Mouse (Mus musculus) c-Kit-positive CD71-positive TER-119-positive erythroid progenitor cells, embryonic 14.5 days (primary cell): ENCODE data around the gene Rap1gap.

Experiments used
- DNase-seq: peaks from one replicate; pipeline ENCODE4 v3.0.0-alpha.2; 2013; ENCODE audit warnings: low spot score

The Rap1gap gene

GRCm38 (mm10) chr4:137722692-137723427 lies 58.3 kb downstream of the Rap1gap start:
- peak; percentile 63 for DNase-seq

GRCm38 (mm10) chr4:137723527-137723926 lies 59.0 kb downstream of the Rap1gap start:
- DNase-seq, result no peak

DNA sequence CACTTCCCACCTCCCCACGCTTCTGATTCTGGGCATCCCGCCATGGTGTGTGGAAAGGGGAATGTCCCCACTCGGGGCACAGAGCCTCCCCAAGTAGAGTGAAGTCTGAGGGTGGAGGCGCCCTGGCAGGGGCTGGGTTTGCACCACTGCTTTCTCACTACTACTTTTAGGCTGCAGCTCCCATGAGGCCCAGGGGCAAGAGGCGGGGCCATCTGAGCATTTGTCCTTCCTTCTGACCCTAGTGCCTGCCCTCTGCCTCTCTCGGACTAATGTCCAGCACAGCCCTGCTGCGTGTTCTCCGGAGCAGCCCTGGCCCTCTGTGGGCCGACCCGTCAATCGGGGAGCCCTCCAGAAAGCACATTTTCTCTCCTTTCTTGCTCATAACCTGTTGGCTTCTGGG lies 59.7 kb downstream of the Rap1gap start:
- DNase-seq, result no peak

GRCm38 (mm10) chr4:137724766-137725165 lies 60.2 kb downstream of the Rap1gap start:
- DNase-seq, result peak; percentile 52

DNA sequence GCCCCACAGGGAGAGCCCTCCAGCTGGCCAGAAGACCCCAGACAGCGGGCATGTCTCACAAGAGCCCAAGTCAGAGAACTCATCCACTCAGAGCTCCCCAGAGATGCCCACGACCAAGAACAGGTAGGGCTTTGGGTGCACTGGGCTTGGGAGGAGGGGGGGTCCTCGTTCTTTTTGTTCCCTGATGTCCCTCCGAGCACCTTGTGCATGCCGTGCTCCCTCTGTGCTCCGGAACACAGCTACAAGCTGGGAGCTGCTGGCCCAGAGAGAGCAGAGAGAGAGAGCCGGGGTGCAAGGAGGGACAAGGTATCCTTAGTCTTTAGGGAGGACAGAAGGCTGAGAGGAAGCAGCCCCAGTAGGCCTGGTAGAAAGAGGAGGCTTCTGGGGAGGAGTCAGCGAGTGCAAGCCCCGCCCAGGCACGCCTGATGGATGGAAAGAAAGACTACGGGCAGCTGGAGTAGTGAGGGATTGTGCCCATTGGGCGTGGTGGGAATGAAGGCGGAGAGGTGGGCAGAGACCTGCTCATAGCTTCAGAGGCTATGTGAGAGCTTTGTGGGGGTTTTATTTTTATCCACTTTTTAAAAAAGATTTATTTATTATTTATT lies 61.1 kb downstream of the Rap1gap start:
- no peak for DNase-seq

- DNase-seq, result no peak
Observed at GRCm38 (mm10) chr4:137726739-137727505, 62.4 kb downstream of the Rap1gap start.

GRCm38 (mm10) chr4:137727506-137728187 lies 63.1 kb downstream of the Rap1gap start:
- DNase-seq, result peak; percentile 65

GRCm38 (mm10) chr4:137728399-137729154 lies 64.1 kb downstream of the Rap1gap start:
- no peak for DNase-seq

GRCm38 (mm10) chr4:137729155-137729855 lies 64.8 kb downstream of the Rap1gap start:
- DNase-seq, result no peak

DNA sequence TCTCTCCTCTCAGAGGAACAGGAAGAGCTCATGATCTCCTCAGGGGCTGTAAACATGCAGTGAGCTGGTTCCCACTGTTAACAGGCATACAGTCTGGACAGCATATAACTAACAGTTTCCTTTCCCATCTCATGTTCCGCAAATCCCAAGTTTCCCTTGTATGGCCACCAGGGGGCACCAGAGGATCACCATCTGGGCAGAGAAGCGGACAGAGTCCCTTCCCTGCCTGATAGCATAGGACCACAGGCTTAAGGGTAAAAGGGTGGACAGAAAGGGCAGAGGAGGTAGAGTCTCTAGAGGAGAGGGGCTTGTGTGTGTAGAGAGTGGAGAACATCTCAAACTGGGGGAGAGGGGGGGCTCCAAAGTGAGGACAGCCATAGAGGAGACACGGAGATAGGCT lies 65.6 kb downstream of the Rap1gap start:
- DNase-seq, result peak; percentile 81

GRCm38 (mm10) chr4:137730757-137731156 lies 66.2 kb downstream of the Rap1gap start:
- DNase-seq, result no peak

DNA sequence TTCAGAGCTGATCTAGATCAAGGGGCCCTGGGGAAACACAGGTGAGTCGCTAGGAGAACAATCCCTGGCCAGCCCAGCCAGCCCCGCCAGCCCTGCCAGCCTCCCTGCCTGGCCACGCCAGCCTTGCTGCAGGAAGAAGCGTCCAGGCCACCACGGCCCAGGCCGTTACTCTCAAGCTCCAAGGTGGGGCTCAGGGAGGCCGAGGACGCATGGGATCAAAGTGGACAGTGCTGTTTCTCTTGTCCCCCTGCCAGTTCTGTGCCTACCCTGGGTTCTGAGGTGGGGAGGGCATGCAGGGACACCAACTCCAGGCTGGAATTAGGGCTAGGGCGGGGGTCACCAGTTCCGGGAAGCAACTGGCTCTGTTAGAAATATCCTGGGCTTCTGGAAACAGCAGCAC lies 67.4 kb downstream of the Rap1gap start:
- no peak for DNase-seq

- no peak for DNase-seq
Observed at GRCm38 (mm10) chr4:137732361-137732760, 67.8 kb downstream of the Rap1gap start.

- no peak for DNase-seq
Observed at GRCm38 (mm10) chr4:137732962-137733361, 68.4 kb downstream of the Rap1gap start.

DNA sequence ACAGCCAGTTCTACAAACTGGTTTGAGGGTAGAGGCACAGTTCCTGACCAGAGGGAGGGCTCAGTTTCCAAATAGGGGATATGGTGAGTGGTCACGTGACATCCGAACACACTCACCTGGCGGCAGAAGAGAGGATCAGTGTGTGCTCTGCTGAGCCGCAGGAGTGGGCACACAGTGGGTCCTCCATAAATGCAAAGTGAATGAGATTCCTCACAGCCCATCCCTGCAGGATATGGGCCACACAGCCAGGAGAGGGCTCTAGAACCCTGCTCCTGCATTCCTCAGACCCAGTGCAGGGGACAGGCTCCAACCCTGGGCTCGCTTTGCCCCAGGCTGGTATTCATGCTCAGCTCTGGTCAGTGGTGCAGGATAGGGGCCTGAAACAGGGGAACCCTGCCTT lies 68.9 kb downstream of the Rap1gap start:
- no peak for DNase-seq

GRCm38 (mm10) chr4:137736220-137736701 lies 71.7 kb downstream of the Rap1gap start:
- no peak for DNase-seq

DNA sequence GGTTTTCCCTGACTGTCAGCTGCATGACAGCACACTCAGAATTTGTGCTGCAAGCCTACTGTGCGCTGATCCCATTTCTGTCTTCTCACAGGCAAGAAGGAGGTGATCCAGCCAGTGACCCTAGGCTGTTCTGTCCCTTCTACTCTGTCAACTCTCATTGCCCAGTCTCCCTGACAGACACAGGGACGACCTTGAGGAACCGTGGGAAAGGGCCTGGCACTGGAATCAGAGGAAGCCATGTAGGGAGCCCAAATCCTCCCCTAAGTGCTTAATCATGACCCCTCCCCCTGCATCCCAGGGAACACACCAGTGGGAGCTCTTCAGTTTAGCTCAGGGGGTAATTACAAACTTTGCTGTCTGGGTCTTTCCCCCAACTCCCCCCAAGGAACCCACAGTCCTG lies 73.2 kb downstream of the Rap1gap start:
- no peak for DNase-seq

- no peak for DNase-seq
Observed at GRCm38 (mm10) chr4:137739151-137739923, 74.8 kb downstream of the Rap1gap start.

- no peak for DNase-seq
Observed at GRCm38 (mm10) chr4:137740350-137740749, 75.8 kb downstream of the Rap1gap start.

GRCm38 (mm10) chr4:137743791-137744190 lies 79.3 kb downstream of the Rap1gap start:
- DNase-seq, result no peak
